Mouse (Mus musculus) heart, embryonic 16.5 days (tissue): Measurements from ENCODE around the gene Scarb1. TPM values are rescaled to one million over a fixed set of nuclear protein-coding genes. Genes with fewer than 3 reads are reported as not detected.
A peak's percentile ranks its signal among the peaks of the same experiment; 100 is the strongest.

Experiments
- ATAC-seq: fragments of 200-750 bp; cut with Nextera tagmentation; replicated peaks from 2 replicates; pipeline ENCODE4 v1.8.0; 2017; ENCODE audit warnings: moderate number of reproducible peaks; ENCODE audit not compliant: insufficient read depth, low FRiP score; ENCODE audit errors: extremely low read depth
- H3K27ac ChIP-seq: fragments of 300-500 bp; sonication (generic); 2 replicates; pipeline ENCODE4 v1.5.1; 2014; ENCODE audit warnings: mild to moderate bottlenecking, low read length, control low read depth, moderate library complexity
- H3K27me3 ChIP-seq: fragments of 300-500 bp; sonication (generic); 2 replicates; pipeline ENCODE4 v1.6.1; 2014; ENCODE audit warnings: low read length, mixed read lengths; ENCODE audit not compliant: control insufficient read depth, insufficient read depth
- H3K36me3 ChIP-seq: fragments of 300-500 bp; sonication (generic); 2 replicates; pipeline ENCODE4 v1.6.1; 2014; ENCODE audit not compliant: control insufficient read depth, insufficient read depth
- H3K4me1 ChIP-seq: fragments of 300-500 bp; sonication (generic); 2 replicates; pipeline ENCODE4 v1.6.1; 2014; ENCODE audit warnings: low read length, mixed read lengths; ENCODE audit not compliant: control insufficient read depth, insufficient read depth
- H3K4me2 ChIP-seq: fragments of 300-500 bp; sonication (generic); 2 replicates; pipeline ENCODE4 v1.6.1; 2014; ENCODE audit warnings: low read depth, mild to moderate bottlenecking, control low read depth, low read length
- H3K4me3 ChIP-seq: fragments of 300-500 bp; sonication (generic); 2 replicates; pipeline ENCODE4 v1.5.1; 2014; ENCODE audit warnings: mild to moderate bottlenecking, control low read depth, low read length
- H3K9ac ChIP-seq: fragments of 300-500 bp; sonication (generic); 2 replicates; pipeline ENCODE4 v1.6.1; 2014; ENCODE audit warnings: low read length, control low read depth
- H3K9me3 ChIP-seq: fragments of 300-500 bp; sonication (generic); replicated peaks from 2 replicates; pipeline ENCODE4 v1.6.1; 2016; ENCODE audit warnings: low read length; ENCODE audit not compliant: control insufficient read depth
- WGBS: fragments of 180-500 bp; shearing (Covaris S2); extraction: QIAGEN DNeasy Blood & Tissue Kit; methylation state at CpG from one replicate; pipeline ENCODE4 v1.1.7; 2014; 5-methylcytosine and 5-hydroxymethylcytosine counted together
- polyA plus RNA-seq: library from polyadenylated mRNA; unstranded; fragments of >200 nt; fragmentation: Nextera tagmentation; extraction: Ambion mirVana; gene quantifications from 2 replicates; pipeline ENCODE4 v1.2.1, GENCODE M21; 2015

Gene Scarb1
- polyA plus RNA-seq, 1 experiment from 2014 or later, result 75.5 TPM

GRCm38 (mm10) chr5:125251885-125252615 lies 88.8 kb downstream of the Scarb1 start:
- H3K9ac ChIP-seq, result no peak overlapping the region
- 45% methylated on average over 15 of the region's 15 CpGs for WGBS
- H3K36me3 ChIP-seq, result no peaks in the 10 kb centered on the region
- H3K27me3 ChIP-seq, result no peaks in the 10 kb centered on the region
- H3K27ac ChIP-seq, result no peak overlapping the region
- H3K9me3 ChIP-seq, result peaks cover 5% of the 10 kb centered on the region
- H3K4me2 ChIP-seq, result no peak overlapping the region
- ATAC-seq, result peak; percentile 28; the same call in 1 of the 2 replicates
- no peak overlapping the region for H3K4me3 ChIP-seq
- H3K4me1 ChIP-seq, result peaks cover 6% of the 10 kb centered on the region

- Histone ChIP-seq H3K27ac (no peak overlapping the region), H3K36me3 (no peaks in the 10 kb centered on the region), H3K9me3 (no peaks in the 10 kb centered on the region), H3K9ac (no peak overlapping the region), H3K4me3 (no peak overlapping the region), H3K4me1 (peaks cover 16% of the 10 kb centered on the region), H3K27me3 (no peaks in the 10 kb centered on the region), H3K4me2 (no peak overlapping the region)
- no peak for ATAC-seq
- WGBS, result 44% methylated on average over 6 of the region's 6 CpGs
Observed at GRCm38 (mm10) chr5:125249187-125249586, 91.7 kb downstream of the Scarb1 start.

GRCm38 (mm10) chr5:125246711-125247110 lies 94.2 kb downstream of the Scarb1 start:
- H3K27me3 ChIP-seq, result no peaks in the 10 kb centered on the region
- ATAC-seq, result no peak

DNA sequence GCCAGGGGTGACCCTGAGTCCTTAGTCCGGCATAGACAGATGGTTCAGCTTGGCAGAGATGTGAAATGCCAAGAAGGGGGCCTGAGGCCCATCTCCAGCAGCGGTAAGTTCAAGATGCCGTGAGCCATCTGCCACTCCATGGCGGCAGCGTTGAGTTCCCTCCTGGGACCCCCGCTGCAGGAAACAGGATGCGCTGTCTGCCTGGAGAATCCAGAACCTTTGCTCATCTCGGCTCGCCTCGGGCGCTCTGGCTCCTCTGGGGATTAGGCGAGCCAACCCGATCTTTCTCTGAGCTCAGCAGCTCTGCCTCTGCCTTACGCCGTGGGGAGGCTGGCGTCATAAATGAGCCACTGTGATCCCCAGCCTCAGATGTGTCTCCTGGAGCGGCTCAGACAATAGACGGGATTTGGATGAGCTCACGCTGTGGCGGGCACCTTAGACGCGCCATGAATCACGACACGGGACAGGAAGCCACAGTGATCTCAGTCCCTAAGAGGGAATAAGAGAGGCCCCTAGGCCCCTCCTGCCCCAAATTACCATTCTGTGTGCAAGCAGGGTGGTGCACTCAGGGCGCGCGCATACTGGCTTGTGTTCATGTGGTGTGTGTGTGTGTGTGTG lies 95.3 kb downstream of the Scarb1 start:
- Histone ChIP-seq H3K36me3 (no peaks in the 10 kb centered on the region), H3K4me1 (peaks cover 14% of the 10 kb centered on the region; the same call in 1 of the 2 replicates), H3K4me3 (peak overlapping the region; percentile 31), H3K9me3 (no peaks in the 10 kb centered on the region), H3K27me3 (no peaks in the 10 kb centered on the region), H3K9ac (peak overlapping the region; percentile 30), H3K4me2 (peak overlapping the region; percentile 59), H3K27ac (no peak overlapping the region)
- ATAC-seq, result 0 out of 2 replicates have a peak, but pooled peaks have one; percentile 35
- 7% methylated on average over 27 of the region's 27 CpGs for WGBS

More at GRCm38 (mm10) chr5:125246711-125247110, 94.2 kb downstream of the Scarb1 start:
- H3K36me3 ChIP-seq, result no peaks in the 10 kb centered on the region
- peaks cover 14% of the 10 kb centered on the region; the same call in 1 of the 2 replicates for H3K4me1 ChIP-seq
- 85% methylated on average over 4 of the region's 4 CpGs for WGBS
- H3K4me2 ChIP-seq, result no peak overlapping the region
- H3K4me3 ChIP-seq, result no peak overlapping the region
- no peak overlapping the region for H3K27ac ChIP-seq
- no peak overlapping the region for H3K9ac ChIP-seq
- H3K9me3 ChIP-seq, result no peaks in the 10 kb centered on the region

- H3K36me3 ChIP-seq, result no peaks in the 10 kb centered on the region
- peak overlapping the region; percentile 59 for H3K4me2 ChIP-seq
- ATAC-seq, result peak; percentile 11; the same call in 1 of the 2 replicates
- no peaks in the 10 kb centered on the region for H3K27me3 ChIP-seq
- WGBS, result 24% methylated on average over 9 of the region's 13 CpGs
- peak overlapping the region; percentile 31; the same call in 1 of the 2 replicates for H3K4me3 ChIP-seq
- no peaks in the 10 kb centered on the region for H3K9me3 ChIP-seq
- no peak overlapping the region for H3K9ac ChIP-seq
- H3K27ac ChIP-seq, result no peak overlapping the region
- peaks cover 14% of the 10 kb centered on the region; the same call in 1 of the 2 replicates for H3K4me1 ChIP-seq
Observed at GRCm38 (mm10) chr5:125244825-125245533, 95.9 kb downstream of the Scarb1 start.

DNA sequence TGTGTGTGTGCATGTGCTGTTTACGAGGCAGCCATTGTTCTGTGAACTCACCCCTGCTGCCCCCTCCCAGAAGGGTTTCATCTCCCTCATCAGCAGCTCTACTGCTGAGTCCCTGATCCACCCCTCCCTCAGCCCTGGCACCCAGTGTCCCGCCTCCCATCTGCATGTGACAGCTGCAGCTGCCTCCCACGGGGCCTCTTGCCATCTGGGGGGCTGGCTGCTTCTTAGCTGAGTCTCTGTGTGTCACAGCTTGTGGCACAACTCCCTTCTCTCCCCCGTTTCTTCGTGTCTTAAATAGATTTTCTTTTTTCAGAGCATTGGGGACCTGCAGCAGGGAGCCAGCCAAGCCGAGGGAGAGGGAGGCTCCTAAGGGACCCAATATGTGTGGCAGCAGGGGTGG lies 97.0 kb downstream of the Scarb1 start:
- H3K36me3 ChIP-seq, result no peaks in the 10 kb centered on the region
- WGBS, result 59% methylated on average over 6 of the region's 6 CpGs
- no peaks in the 10 kb centered on the region for H3K27me3 ChIP-seq
- no peaks in the 10 kb centered on the region for H3K9me3 ChIP-seq
- H3K4me2 ChIP-seq, result no peak overlapping the region
- no peak overlapping the region for H3K9ac ChIP-seq
- no peak for ATAC-seq
- no peak overlapping the region for H3K4me3 ChIP-seq
- H3K4me1 ChIP-seq, result peaks cover 11% of the 10 kb centered on the region; the same call in 1 of the 2 replicates
- no peak overlapping the region for H3K27ac ChIP-seq

DNA sequence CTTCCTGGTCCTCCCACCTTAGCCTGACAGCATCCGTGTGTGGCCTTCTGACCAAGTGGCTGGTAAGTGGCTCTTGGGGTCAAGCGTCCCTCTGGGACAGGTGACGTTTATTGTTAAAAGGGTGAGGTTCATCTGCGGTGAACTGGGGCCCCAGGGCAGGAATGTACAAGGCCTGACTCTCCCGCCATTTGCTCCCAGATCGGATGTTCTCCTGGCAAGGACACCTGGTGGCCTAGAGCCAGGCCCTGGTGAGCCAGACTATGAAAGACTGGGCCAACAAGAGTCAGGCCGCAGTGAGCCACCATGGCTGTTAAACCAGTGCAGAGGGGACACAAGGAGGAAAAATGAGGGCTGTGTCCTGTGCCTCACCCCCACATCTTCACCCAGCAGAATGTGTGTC lies 98.8 kb downstream of the Scarb1 start:
- 66% methylated on average over 7 of the region's 7 CpGs for WGBS
- Histone ChIP-seq H3K9ac (no peak overlapping the region), H3K4me2 (no peak overlapping the region), H3K4me1 (peaks cover 12% of the 10 kb centered on the region), H3K9me3 (no peaks in the 10 kb centered on the region), H3K36me3 (no peaks in the 10 kb centered on the region), H3K27me3 (no peaks in the 10 kb centered on the region), H3K27ac (no peak overlapping the region), H3K4me3 (no peak overlapping the region)
- ATAC-seq, result no peak

DNA sequence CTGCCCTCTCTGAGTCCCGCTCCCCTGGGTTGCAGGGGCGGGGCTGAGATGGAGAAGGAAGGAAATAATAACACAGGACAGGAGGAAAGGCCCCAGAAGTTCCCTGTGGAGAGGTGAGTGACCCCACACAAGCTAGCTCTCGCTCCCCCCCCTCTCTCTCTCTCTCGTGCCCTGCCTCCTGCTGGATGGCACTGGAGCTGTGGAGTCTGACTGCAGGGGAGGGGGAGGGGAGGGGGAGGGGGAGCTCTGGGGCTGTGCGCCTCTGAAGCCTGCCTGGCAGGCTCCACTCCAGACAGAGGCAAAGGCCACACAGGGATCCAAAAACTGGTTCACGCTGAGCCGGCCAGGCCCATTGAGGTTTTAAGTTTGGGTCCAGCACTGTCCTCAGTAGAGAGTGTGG lies 99.3 kb downstream of the Scarb1 start:
- Histone ChIP-seq H3K9me3 (no peaks in the 10 kb centered on the region), H3K4me1 (peaks cover 12% of the 10 kb centered on the region), H3K27ac (no peak overlapping the region), H3K4me2 (no peak overlapping the region), H3K36me3 (no peaks in the 10 kb centered on the region), H3K4me3 (no peak overlapping the region), H3K9ac (no peak overlapping the region), H3K27me3 (no peaks in the 10 kb centered on the region)
- ATAC-seq, result no peak
- WGBS, result 41% methylated on average over 5 of the region's 7 CpGs
